Mouse (Mus musculus): ENCODE measurements around the gene Klhl8. TPM values are rescaled to one million over a fixed set of nuclear protein-coding genes. Genes with fewer than 3 reads are reported as not detected.
"Not testable (repeated sequence)": the region's sequence is repeated elsewhere in the genome, so short reads cannot be mapped to it uniquely, and the experiment has no call there.

Klhl8 gene
- 1.5 and 1.8 TPM in 2 replicates for polyA plus RNA-seq (2015; fragmentation: Nextera tagmentation; extraction: Ambion mirVana)

- under 1% methylated on average over 52 of the region's 86 CpGs for WGBS (ENCODE audit: insufficient replicate concordance)
- peak; percentile 99 for ATAC-seq (ENCODE audit: low read depth)
- Histone ChIP-seq H3K27ac (ENCODE audit: low read length) (no peak within 1 kb of the TSS), H3K36me3 (ENCODE audit: control insufficient read depth, insufficient read depth) (no peaks in the 10 kb centered on the region), H3K4me3 (ENCODE audit: low read depth, low read length) (peak within 1 kb of the TSS; percentile 74), H3K4me1 (ENCODE audit: control insufficient read depth, low read depth, low read length) (peaks cover 6% of the 10 kb centered on the region), H3K27me3 (ENCODE audit: control insufficient read depth, insufficient read depth, low read depth, low read length) (peaks cover 4% of the 10 kb centered on the region), H3K4me2 (ENCODE audit: low read depth, low read length) (peak within 1 kb of the TSS; percentile 93), H3K9me3 (replicated peaks; ENCODE audit: control insufficient read depth, low read length) (no peaks in the 10 kb centered on the region), H3K9ac (ENCODE audit: low read depth, low read length) (peak within 1 kb of the TSS; percentile 72)
Observed at GRCm38 (mm10) chr5:103910748-103911409, at the start of gene Klhl8. TSS of gene Klhl8 (minus strand) at chr5:103911259.

- no peak overlapping the region for H3K4me2 ChIP-seq (ENCODE audit: low read depth, low read length)
Observed at GRCm38 (mm10) chr5:103954638-103955037, 43.6 kb upstream of the Klhl8 start.

DNA sequence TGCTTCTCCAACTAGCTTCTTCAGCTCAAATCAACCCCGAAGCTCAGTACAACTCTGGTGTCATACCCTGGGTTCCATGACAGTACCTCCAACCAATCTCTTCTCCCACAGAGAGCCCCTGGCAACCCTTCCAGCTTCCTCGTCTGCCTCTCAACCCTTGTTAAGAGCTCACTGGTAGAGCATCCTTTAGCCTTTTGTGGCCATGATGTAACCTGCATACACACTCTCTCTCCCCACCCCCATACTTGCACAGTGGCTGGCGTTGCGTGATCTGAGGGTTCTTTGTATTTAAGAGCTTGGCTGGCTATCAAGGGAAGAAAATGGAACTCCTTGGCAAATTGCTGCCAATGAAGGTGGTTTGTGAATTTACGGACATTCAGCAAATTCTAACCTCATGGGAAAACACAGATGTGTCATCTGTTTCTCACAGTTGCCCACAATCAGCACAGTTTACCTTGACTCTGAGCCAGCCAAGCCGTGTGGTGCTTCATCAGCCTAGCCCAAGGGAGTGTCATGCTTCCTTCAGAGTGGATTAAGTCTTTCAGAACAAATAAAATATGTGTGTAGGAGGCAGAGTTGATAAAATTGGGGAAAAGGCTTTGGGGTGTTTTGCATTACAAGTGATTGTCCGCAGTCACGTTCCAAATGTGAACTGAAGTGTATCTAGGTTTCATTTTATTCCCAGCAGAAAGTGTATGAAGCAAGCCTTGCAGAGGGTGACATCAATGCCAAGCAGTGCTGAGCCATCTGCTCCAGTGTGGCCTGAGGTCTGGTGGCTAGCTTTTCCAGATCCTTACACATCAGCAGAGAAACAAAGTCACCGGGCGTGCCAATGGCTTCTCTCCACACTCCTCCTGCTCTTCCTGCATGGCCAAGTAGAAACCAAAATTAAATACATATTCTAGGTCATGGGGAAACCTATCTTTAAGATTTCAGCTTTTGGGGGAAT is 42.4 kb upstream of the Klhl8 start:
- no peak for ATAC-seq (ENCODE audit: low read depth)
- Histone ChIP-seq H3K36me3 (ENCODE audit: control insufficient read depth, insufficient read depth) (no peaks in the 10 kb centered on the region), H3K9ac (ENCODE audit: low read depth, low read length) (no peak overlapping the region), H3K27ac (ENCODE audit: low read length) (no peak overlapping the region), H3K4me2 (ENCODE audit: low read depth, low read length) (no peak overlapping the region), H3K4me1 (ENCODE audit: control insufficient read depth, low read depth, low read length) (no peaks in the 10 kb centered on the region), H3K27me3 (ENCODE audit: control insufficient read depth, insufficient read depth, low read depth, low read length) (no peaks in the 10 kb centered on the region), H3K9me3 (replicated peaks; ENCODE audit: control insufficient read depth, low read length) (no peaks in the 10 kb centered on the region), H3K4me3 (ENCODE audit: low read depth, low read length) (no peak overlapping the region)
- 65% methylated on average over 10 of the region's 10 CpGs for WGBS (ENCODE audit: insufficient replicate concordance)

More at GRCm38 (mm10) chr5:103954638-103955037, 43.6 kb upstream of the Klhl8 start:
- no peak overlapping the region for H3K9ac ChIP-seq (ENCODE audit: low read depth, low read length)
- H3K4me1 ChIP-seq (ENCODE audit: control insufficient read depth, low read depth, low read length), result no peaks in the 10 kb centered on the region
- ATAC-seq (ENCODE audit: low read depth), result no peak
- no peak overlapping the region for H3K27ac ChIP-seq (ENCODE audit: low read length)
- 52% methylated on average over 5 of the region's 5 CpGs for WGBS (ENCODE audit: insufficient replicate concordance)
- H3K27me3 ChIP-seq (ENCODE audit: control insufficient read depth, insufficient read depth, low read depth, low read length), result no peaks in the 10 kb centered on the region
- H3K36me3 ChIP-seq (ENCODE audit: control insufficient read depth, insufficient read depth), result no peaks in the 10 kb centered on the region
- no peaks in the 10 kb centered on the region for H3K9me3 ChIP-seq (replicated peaks; ENCODE audit: control insufficient read depth, low read length)
- H3K4me3 ChIP-seq (ENCODE audit: low read depth, low read length), result no peak overlapping the region

GRCm38 (mm10) chr5:103950138-103950537 is 39.1 kb upstream of the Klhl8 start:
- not testable (repeated sequence) for H3K4me3 ChIP-seq (ENCODE audit: low read depth, low read length); ATAC-seq (ENCODE audit: low read depth); H3K9ac ChIP-seq (ENCODE audit: low read depth, low read length); H3K4me2 ChIP-seq (ENCODE audit: low read depth, low read length); H3K27me3 ChIP-seq (ENCODE audit: control insufficient read depth, insufficient read depth, low read depth, low read length); H3K9me3 ChIP-seq (replicated peaks; ENCODE audit: control insufficient read depth, low read length); H3K4me1 ChIP-seq (ENCODE audit: control insufficient read depth, low read depth, low read length); H3K27ac ChIP-seq (ENCODE audit: low read length); H3K36me3 ChIP-seq (ENCODE audit: control insufficient read depth, insufficient read depth)
- 79% methylated on average over 15 of the region's 15 CpGs for WGBS (ENCODE audit: insufficient replicate concordance)

GRCm38 (mm10) chr5:103943183-103943582 is 32.1 kb upstream of the Klhl8 start:
- Histone ChIP-seq H3K4me3 (ENCODE audit: low read depth, low read length) (no peak overlapping the region), H3K27me3 (ENCODE audit: control insufficient read depth, insufficient read depth, low read depth, low read length) (no peaks in the 10 kb centered on the region), H3K4me1 (ENCODE audit: control insufficient read depth, low read depth, low read length) (no peaks in the 10 kb centered on the region), H3K36me3 (ENCODE audit: control insufficient read depth, insufficient read depth) (no peaks in the 10 kb centered on the region), H3K27ac (ENCODE audit: low read length) (no peak overlapping the region), H3K9ac (ENCODE audit: low read depth, low read length) (no peak overlapping the region), H3K9me3 (replicated peaks; ENCODE audit: control insufficient read depth, low read length) (no peaks in the 10 kb centered on the region), H3K4me2 (ENCODE audit: low read depth, low read length) (no peak overlapping the region)
- no peak for ATAC-seq (ENCODE audit: low read depth)
- 42% methylated on average over 6 of the region's 6 CpGs for WGBS (ENCODE audit: insufficient replicate concordance)

DNA sequence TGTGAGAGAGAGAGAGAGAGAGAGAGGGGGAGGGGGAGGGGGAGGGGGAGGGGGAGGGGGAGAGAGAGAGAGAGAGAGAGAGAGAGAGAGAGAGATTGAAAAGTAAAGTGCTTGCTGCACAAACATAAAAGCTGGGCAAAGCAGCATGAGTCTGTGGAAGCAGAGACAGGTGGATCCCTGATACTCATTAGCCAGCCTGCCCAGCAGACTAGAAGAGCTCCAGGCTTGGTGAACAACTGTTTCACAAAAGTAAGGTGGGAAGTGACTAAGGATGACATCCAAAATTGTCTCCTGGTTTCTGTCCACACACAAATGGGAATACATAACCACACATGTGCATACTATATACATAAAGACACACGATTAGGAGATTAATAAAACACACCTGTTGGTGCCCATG is 28.8 kb upstream of the Klhl8 start:
- Histone ChIP-seq H3K4me1 (ENCODE audit: control insufficient read depth, low read depth, low read length) (no peaks in the 10 kb centered on the region), H3K4me3 (ENCODE audit: low read depth, low read length) (no peak overlapping the region), H3K27ac (ENCODE audit: low read length) (no peak overlapping the region), H3K27me3 (ENCODE audit: control insufficient read depth, insufficient read depth, low read depth, low read length) (no peaks in the 10 kb centered on the region), H3K36me3 (ENCODE audit: control insufficient read depth, insufficient read depth) (no peaks in the 10 kb centered on the region), H3K9ac (ENCODE audit: low read depth, low read length) (no peak overlapping the region), H3K9me3 (replicated peaks; ENCODE audit: control insufficient read depth, low read length) (no peaks in the 10 kb centered on the region), H3K4me2 (ENCODE audit: low read depth, low read length) (no peak overlapping the region)
- WGBS (ENCODE audit: insufficient replicate concordance), result 49% methylated on average over 1 of the region's 1 CpGs
- no peak for ATAC-seq (ENCODE audit: low read depth)

GRCm38 (mm10) chr5:103939350-103939652 is 28.2 kb upstream of the Klhl8 start:
- Histone ChIP-seq H3K27ac (ENCODE audit: low read length) (no peak overlapping the region), H3K36me3 (ENCODE audit: control insufficient read depth, insufficient read depth) (no peaks in the 10 kb centered on the region), H3K4me2 (ENCODE audit: low read depth, low read length) (no peak overlapping the region), H3K9me3 (replicated peaks; ENCODE audit: control insufficient read depth, low read length) (no peaks in the 10 kb centered on the region), H3K4me1 (ENCODE audit: control insufficient read depth, low read depth, low read length) (no peaks in the 10 kb centered on the region), H3K9ac (ENCODE audit: low read depth, low read length) (no peak overlapping the region), H3K27me3 (ENCODE audit: control insufficient read depth, insufficient read depth, low read depth, low read length) (no peaks in the 10 kb centered on the region), H3K4me3 (ENCODE audit: low read depth, low read length) (no peak overlapping the region)
- no peak for ATAC-seq (ENCODE audit: low read depth)
- 65% methylated on average over 7 of the region's 7 CpGs for WGBS (ENCODE audit: insufficient replicate concordance)

GRCm38 (mm10) chr5:103938547-103939349 is 27.7 kb upstream of the Klhl8 start:
- Histone ChIP-seq H3K27ac (ENCODE audit: low read length) (no peak overlapping the region), H3K4me3 (ENCODE audit: low read depth, low read length) (no peak overlapping the region), H3K27me3 (ENCODE audit: control insufficient read depth, insufficient read depth, low read depth, low read length) (no peaks in the 10 kb centered on the region), H3K4me2 (ENCODE audit: low read depth, low read length) (no peak overlapping the region), H3K9ac (ENCODE audit: low read depth, low read length) (no peak overlapping the region), H3K9me3 (replicated peaks; ENCODE audit: control insufficient read depth, low read length) (no peaks in the 10 kb centered on the region), H3K4me1 (ENCODE audit: control insufficient read depth, low read depth, low read length) (no peaks in the 10 kb centered on the region), H3K36me3 (ENCODE audit: control insufficient read depth, insufficient read depth) (no peaks in the 10 kb centered on the region)
- WGBS (ENCODE audit: insufficient replicate concordance), result 67% methylated on average over 11 of the region's 11 CpGs
- ATAC-seq (ENCODE audit: low read depth), result no peak
